Mouse (Mus musculus) large intestine, adult 2 months (tissue): ENCODE measurements around the gene Negr1. TPM values are rescaled to one million over a fixed set of nuclear protein-coding genes. Genes with fewer than 3 reads are reported as not detected.

Source experiments
- DNase-seq: peaks from one replicate; pipeline ENCODE4 v3.0.0-alpha.2; 2012; ENCODE audit warnings: low read depth, low spot score
- WGBS: fragments of 180-500 bp; shearing (Covaris S2); methylation state at CpG from one replicate; pipeline ENCODE4 v1.1.7; 2018; 5-methylcytosine and 5-hydroxymethylcytosine counted together
- polyA plus RNA-seq: library from polyadenylated mRNA; depleted of rRNA; stranded (reverse); fragments of >200 nt; gene quantifications from 2 replicates; pipeline ENCODE4 v1.2.3, GENCODE M21; 2012

Gene Negr1
- polyA plus RNA-seq, 1 experiment = 0.24 TPM

DNA sequence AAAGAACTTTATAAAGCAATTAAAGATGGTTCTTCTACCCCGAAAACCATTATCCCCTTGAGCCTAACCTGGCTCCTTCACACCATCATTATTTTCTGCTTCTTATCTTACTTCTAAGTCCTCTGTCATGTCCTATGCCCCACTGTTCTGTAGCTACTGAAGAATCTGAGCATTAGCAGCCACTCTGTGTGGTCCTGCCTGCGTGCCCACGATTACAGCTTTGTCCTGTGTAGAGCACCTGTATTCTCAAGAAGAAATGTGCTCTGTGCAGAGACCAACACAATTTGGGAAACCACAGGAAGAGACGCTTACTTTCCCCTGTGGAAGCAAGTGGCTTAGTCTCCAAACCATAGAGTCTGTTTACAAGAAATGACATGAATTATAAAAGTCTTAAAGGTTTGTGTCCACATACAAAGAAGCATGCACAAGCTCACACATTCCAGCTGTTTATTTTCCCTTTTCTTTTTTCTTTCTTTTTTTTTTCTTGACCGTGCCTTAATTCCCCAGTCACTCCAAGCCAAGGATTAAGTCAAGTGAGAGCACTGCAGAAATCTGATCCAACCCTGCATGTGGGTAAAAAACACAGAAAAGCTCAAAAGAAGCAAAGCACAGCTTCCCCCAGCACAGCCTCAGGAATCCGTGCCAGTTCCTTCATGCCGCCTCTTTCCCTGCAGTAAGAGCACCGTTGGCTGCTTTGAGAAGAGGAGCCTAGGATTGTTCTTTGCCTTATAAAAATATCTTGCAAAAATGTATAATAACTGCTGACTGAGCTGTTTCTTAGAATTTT is 627.5 kb downstream of the Negr1 start:
- WGBS = 61% methylated on average over 8 of the region's 8 CpGs
- DNase-seq = no peak

DNA sequence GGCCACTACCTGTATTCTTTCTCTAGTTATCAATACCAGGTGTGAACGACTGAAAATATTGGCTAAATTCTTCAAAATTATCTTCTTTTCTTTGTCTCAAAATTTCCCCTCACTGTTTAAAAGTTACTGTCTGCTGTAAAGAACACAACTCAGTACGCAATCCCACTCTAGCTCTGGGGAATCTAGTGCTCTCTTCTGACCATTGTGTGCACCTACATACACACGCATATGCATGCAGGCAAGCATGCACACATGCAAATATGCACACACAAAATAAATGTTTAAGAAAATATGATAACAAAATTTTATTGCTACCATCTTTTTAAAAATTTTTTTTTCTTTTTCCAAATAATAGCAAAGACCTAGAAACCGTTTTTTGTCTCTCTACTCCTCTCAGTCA is 628.2 kb downstream of the Negr1 start:
- no peak for DNase-seq
- 80% methylated on average over 4 of the region's 4 CpGs for WGBS

DNA sequence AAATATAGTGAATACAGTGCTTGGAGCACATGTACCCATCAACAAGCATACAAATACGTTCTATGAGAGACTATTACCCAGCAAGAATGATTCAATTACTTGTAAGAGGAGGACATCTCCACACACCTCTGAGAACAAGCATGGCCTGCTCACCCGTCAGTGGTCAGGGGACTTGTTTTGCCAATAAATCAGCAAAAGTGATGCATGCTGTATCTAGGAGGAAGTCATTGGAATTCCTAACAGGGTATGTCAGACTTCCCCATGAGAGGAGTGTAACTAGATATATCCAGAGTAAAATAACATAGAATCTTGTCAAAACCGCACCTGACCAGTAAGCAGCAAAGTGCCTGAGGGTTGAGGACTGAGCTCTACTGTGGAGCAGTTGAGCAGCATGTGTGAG is 629.0 kb downstream of the Negr1 start:
- no peak for DNase-seq
- 63% methylated on average over 3 of the region's 3 CpGs for WGBS

DNA sequence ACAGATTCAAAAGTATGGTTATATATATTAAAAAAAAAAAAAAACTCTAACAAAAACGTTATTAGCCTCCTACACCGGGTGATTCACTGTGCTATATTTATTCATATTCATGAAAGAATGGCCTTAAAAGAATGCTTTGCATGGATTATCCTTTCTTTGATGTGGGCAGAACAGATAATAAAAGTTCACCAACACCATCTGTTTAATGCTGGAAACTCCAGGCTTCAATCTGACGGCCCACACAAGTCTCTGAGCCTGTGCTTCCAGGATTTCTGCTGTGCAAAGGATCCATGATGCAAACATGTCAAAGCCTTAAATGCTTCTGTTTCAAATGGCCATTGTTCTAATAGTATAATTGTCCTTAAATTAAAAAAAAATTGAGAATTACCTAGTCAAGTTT is 630.4 kb downstream of the Negr1 start:
- WGBS = 63% methylated on average over 3 of the region's 3 CpGs
- DNase-seq = no peak

DNA sequence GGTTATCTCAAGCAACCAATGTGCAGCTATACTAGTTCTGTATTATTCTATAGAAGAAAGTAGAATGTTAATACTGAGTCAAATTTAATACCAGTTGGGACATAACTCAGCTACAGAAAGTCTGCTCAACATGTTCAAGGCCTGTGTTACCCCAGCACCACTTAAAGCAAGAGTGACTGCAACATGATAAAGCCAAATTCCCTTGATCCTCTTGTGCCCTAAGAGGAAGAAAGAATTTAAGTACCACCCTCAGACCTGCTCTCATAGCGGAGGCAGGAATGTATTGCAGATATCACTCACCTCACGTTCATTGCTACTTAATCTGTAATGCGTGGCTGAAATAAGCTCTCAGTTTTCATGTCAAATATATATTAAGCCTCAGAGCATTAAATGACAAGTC is 631.5 kb downstream of the Negr1 start:
- no peak for DNase-seq
- WGBS = 93% methylated on average over 3 of the region's 3 CpGs

DNA sequence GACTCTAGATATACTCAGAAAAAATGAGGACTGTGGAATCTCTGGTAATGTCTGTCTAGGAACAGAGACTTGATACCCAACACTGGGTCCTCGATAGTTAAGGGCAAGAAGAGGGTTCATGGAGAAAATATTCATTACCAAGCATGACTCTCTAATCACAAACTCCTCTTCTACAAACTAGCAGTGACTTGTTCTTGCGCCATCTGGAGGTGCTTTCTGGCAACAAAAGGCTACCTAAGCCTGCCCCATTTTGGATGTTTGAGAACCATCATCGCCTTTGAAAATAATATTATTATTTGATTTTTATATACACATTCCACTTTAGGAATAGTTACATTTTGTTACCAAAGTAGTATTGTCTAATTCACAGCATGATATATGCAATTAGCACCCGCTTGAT is 637.1 kb downstream of the Negr1 start:
- WGBS = 79% methylated on average over 4 of the region's 4 CpGs
- no peak for DNase-seq

DNA sequence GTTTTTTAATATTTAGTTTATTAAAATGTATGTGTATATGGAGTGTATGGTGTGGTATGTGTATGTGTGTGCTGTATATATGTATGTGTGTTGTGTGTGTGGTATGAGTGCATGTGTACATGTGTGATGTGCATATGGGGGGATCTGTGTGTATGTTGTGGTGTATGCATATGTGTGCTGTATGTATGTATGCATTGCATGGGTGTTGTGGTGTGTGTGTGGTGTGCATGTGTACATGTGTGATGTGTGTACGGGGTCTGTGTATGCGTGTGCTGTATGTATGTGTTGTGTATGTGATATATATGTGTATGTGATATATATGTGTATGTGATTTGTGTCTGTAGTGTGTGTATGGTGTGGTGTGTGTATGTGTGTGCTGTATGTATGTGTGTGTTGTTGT is 640.1 kb downstream of the Negr1 start:
- DNase-seq = no peak
- 94% methylated on average over 2 of the region's 2 CpGs for WGBS

DNA sequence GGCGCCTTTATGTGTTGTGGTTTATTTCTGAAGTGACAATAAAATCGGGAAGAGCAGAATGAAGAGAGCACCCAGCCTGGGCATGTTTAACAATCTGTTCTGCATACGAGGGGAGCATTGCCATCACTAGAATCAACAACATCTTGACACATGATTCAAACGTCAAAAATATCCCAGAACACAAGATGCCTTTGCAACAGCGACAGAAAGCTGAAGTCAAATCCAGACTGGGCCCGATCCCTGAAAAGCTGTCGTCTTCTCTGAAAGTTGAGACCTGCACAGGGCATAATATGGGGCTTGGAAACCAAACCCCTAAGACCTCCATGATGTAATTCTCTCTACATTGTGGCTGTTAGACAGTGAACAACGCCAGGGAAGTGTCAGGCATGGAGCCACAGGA is 642.0 kb downstream of the Negr1 start:
- 69% methylated on average over 8 of the region's 8 CpGs for WGBS
- no peak for DNase-seq

DNA sequence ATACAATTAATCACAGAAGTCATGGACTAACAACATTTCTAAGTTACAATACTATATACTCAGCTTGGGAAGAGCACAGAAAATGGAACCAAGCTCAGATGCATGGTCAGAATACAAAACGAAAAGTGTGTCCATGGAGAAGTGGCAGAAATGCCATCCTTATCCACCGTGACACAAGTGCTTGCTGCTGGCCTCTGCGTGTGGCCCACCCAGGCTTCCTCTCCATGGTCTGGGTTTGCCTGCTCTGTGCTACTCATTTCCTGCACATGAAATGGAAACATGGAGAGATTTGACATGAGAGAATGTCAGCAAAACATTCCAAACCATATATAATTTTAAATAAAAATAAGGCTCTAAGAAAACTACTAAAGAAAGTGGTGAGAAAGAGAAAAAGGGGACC is 645.2 kb downstream of the Negr1 start:
- 73% methylated on average over 3 of the region's 3 CpGs for WGBS
- no peak for DNase-seq

DNA sequence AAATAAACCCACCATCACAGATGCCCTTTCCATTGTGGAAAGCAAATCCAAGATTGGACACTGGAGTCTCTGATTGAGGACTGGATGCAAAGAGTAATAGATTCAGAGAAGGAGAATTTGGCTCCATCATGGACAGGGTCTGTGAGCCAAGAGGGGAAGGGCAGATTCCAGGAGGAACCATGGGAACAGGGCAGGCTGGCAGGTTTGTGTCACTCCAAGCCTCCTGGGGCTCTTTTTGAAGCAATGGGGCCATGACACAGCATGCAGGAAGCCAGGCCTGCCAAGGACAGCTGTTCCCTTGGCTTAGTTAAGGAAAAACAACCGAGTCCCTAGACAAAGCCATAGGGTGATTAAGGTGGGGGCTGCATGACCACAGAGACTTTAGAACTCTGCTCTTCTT is 647.4 kb downstream of the Negr1 start:
- 23% methylated on average over 1 of the region's 1 CpGs for WGBS
- no peak for DNase-seq

DNA sequence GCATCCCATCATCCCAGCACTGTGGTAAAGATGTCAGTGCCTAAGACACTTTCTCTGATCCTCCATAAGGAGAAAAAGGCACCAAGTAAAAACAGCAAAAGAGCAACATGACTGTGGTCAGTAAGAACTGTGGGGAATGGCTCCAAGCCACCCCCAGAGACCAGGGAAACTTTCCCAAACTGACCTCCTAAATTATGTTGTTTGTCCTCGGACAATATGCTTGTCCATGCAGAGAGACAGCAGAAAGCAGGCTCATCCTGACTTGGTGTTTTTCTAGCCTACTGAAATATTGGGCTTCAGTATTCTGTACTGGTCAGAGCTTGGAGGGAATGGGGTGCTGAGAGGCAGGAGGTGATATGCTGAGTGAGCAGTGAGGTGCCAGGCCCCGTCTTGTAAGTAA is 647.8 kb downstream of the Negr1 start:
- WGBS = 74% methylated on average over 2 of the region's 2 CpGs
- no peak for DNase-seq

DNA sequence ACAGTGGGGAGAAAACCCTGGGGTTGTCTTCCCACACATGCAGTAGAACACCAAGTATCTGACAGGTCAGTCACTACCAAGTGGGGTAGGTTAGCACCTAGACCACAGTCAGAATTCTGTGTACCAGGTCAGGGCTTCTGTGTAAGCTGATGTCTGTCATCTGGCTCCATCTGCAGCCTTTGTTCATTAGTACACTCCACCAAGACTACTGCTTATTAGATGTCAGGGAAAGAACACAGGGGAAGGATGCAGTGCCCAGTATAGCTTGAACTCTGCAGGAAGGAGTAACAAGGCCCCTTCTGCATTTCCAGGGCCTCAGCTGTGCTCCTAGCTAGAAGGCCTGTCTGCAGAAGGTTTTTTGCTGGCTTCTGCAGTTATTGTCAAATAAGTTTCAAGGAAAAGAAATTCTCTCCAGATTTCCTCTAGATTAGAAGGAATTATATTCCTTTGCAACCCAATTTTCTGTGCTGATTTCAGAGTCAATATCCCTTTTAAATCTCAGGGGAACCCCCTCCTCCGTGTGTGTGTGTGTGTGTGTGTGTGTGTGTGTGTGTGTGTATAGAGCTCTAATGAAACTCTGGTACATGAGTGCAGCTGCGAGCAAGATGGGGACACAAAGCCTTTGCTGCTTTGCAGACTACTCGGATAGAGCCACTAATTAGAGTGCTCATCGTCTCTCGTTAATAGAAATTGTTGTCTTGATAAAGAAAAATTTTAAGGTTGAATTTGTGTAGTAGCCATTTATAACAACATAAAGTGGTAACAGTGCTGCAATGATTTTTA is 654.5 kb downstream of the Negr1 start:
- 59% methylated on average over 5 of the region's 5 CpGs for WGBS
- DNase-seq = no peak

DNA sequence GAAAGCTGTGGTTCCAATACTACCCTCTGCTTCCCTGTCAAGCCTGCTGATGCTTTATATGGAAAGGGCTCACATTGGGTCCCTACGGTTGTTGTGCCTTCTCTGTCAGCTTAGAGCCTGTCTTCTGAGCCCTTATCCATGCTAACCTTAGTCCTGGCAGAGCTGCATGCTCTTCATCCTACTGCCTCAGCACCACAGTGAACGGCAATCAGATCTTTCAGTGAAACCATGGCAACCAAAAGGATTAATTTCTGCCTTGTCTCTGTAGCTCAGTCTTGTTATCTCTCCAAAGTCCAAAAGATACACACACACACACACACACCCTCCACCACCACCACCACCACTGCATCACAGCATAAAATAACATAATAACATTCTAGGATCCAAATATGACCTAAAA is 656.2 kb downstream of the Negr1 start:
- 70% methylated on average over 2 of the region's 2 CpGs for WGBS
- DNase-seq = no peak

DNA sequence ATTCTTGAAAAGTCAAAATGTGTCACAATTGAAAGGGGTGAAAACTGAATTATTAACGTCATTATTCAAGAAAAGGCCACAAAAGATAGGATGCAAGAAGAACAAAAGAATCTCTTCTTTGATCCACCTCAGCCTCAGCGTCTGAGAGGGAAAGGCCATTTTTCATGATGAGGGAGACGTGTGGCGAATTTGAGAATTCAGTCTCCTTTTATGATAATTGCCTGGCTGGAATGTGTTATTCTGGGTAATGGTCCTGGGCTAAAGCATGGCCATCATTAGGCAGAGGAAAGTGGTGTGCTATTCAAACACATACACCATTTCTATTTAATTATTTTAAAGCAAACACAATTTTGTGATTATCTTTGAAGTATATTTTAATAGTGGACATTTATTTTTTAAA is 663.3 kb downstream of the Negr1 start:
- WGBS = 82% methylated on average over 4 of the region's 4 CpGs

DNA sequence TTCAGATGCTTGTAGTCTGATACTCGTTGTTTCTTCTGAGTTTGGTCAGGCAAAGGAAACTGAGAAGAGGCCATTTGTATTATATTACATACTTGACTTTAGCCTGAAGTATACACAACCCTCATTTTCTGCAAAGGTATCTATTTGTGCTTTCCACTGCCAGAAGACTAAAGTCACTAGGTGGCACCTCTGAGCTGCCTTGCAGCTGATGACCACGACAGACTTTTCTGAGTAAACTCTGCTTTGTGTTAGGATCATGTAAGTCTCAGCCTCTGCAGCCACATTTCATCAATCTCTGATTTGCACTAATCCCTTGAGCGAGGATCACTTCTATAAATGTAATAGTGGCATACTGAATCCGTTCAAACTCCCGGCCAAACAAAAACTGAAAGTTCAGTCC is 671.1 kb downstream of the Negr1 start:
- DNase-seq = peak; percentile 21

More for the DNA sequence above, 663.3 kb downstream of the Negr1 start:
- no peak for DNase-seq

DNA sequence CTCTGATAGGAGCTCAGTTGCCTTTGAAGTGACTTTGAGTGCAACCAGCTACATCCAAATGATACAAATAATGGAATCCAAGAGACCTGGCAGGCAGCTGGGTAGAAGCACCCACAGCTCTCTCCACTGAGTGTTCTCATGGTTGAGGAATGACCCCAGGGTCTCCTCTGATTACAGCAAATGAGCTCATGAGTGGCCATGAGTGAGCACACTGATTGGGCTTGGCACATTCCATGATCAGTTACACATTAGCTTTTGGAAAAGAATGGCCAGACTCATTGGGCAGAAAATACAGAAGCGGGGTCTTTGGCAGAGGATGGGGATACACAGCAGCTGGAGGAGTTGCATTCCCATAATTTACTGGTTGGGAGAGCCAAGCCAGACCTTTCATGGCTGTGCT is 678.6 kb downstream of the Negr1 start:
- WGBS = 82% methylated on average over 1 of the region's 1 CpGs
- no peak for DNase-seq

More for the DNA sequence above, 671.1 kb downstream of the Negr1 start:
- WGBS = 21% methylated on average over 5 of the region's 5 CpGs

DNA sequence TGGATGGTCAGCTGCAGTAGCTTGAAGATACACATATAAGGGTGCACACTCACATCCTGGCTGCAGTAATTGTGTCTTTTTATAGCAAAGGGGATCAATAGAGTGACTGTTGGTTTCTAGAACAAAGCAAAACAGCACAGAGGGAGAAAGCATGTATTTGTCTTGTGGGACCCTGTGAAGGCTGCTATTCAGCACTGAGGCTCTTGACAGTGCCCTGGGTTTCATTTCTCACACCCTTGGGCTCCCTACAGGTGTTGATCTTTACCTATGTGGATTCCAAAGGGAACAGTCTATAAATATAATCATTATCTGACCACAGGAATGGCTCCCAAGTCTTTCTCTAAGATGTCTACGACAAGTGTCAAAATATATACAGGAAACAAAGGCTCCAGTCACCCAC is 693.9 kb downstream of the Negr1 start:
- DNase-seq = no peak
- 70% methylated on average over 1 of the region's 1 CpGs for WGBS

DNA sequence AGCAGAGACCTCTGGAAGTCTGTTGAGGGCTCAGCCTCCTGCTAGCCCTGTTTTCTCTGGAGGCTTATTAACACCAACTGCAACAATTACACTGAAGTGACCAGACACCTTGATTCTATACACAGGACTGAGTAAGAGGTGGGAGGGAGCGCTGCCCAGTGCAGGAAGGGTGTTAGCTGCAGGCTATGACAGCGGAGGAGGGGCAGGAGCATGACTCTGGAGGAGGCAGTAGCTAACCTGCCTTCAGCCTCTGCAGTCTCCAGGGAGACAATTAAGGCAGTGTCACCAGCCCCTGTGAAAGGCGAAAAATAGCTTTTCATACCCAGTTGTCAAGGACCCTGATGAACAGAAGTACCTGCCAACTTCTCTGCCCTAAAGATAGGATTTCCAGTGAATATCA is 694.3 kb downstream of the Negr1 start:
- WGBS = 64% methylated on average over 3 of the region's 3 CpGs
- no peak for DNase-seq

DNA sequence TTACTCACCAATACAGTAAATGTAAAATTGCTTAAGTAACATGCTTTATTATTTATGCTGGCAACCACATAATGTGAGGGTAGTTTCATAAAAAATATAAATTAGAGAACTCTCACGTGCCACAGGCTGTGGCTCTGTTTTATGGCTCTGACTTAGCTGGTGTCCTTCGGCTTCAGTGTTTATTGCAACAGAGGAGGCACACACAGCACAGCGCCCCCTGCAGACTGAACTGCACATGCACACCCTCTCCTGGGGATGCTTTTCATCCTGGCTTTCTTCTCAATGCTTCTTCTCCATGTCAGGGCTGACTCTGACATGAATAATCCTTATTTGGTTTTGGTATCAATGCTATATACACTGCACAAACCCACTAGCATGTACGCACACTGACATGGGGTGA is 707.1 kb downstream of the Negr1 start:
- WGBS = 46% methylated on average over 4 of the region's 4 CpGs
- no peak for DNase-seq

DNA sequence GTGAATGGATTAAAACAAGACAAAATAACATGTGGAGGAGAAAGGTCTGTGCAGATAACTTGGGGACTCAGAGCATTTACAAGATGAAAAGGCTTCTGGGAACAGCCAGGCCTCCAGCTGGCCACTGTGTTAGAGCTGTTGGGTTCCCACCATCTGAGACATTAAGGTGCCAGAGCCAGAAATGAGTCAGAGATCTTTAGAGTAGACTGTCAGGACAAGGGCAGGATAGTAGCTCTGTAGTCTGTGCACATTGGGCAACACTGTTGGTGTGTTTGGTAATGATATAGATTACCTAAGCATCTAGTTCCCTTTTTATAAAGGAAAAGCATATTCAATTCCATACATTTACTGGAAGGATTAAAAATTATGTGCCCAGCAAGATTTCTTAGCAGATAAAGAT is 710.8 kb downstream of the Negr1 start:
- no peak for DNase-seq

DNA sequence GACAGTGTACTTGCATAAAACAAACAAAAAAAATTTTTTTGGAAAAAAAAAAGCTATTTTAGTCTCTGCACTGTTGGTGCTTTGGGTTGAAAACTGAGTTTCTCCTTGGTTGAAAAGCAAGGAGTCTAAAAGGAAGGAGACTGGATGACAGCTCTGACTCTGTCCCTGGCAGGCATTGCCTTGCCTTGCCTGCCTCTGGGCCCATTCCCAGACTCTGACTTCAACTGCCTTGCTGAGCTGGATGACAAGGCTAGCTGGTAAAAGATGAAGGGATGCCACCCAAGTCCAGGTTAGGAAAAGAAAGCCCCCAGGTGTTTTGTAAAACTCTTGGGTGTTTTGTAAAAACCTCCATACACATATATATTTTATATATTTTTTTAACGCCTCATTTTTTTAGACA is 712.5 kb downstream of the Negr1 start:
- no peak for DNase-seq
- WGBS = 80% methylated on average over 1 of the region's 1 CpGs
